Mouse (Mus musculus): ENCODE measurements at regions not wholly inside any gene's neighbourhood (a gene's known extent, or its start where the extent isn't known, plus 50 kb on each side); places are given as distances from the start of the nearest gene placed in this dataset.

DNA sequence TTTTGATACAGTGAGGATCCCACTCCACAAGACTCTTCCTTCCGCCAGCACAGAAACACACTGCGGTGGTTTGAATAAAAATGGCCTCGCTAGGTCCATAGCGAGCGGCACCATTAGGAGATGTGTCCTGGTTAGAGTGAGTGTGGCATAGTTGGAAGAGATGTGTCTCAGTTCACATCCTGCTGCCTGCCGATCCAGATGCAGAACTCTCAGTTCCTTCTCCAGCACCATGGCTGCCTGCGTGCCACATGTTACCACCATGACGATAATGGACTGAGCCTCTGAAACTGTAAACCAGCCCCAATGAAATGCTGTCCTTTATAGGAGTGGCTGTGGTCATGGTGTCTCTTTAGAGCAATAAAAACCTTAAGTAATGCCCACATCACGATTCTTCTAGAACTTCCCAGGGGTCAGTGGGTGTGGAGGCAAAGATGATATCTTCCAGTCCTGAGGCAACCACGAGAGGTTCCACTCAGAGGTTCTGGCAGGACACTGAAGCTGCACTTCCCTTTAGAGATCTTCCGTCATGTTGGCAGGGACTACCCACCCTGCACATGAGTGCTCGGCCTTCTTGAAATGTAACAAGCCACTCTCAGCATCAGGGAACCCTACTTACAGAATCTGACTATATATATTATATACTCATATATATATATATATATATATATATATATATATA lies 167.3 kb downstream of the Irs2 start:
- no peak for TF ChIP-seq TCF12 (IDR thresholded peaks at IDR 0.05; ENCODE audit: low read depth, low read length)
- no peak for TF ChIP-seq CHD2 (IDR thresholded peaks at IDR 0.05; ENCODE audit: low read length)
- no peak for TF ChIP-seq ZNF384 (IDR thresholded peaks at IDR 0.05; ENCODE audit: low read depth, low read length)
- TF ChIP-seq GABPA (IDR thresholded peaks at IDR 0.05; ENCODE audit: low read depth, low read length), result no peak
- no peak for TF ChIP-seq USF1 (IDR thresholded peaks at IDR 0.05; ENCODE audit: low read depth, low read length)
- no peak for TF ChIP-seq POLR2A (IDR thresholded peaks at IDR 0.05; ENCODE audit: control insufficient read depth in 1 of 2, insufficient read depth in 1 of 2, low read depth in 1 of 2, low read length in 2 of 2, poor library complexity in 1 of 2)
- no peak for TF ChIP-seq NRF1 (IDR thresholded peaks at IDR 0.05; ENCODE audit: insufficient read depth, low read depth, low read length, poor library complexity, severe bottlenecking)
- TF ChIP-seq CTCF (IDR thresholded peaks at IDR 0.05 in 2 of 3, conservative IDR thresholded peaks at IDR 0.05 in 1 of 3; ENCODE audit: control insufficient read depth in 1 of 3, insufficient read depth in 1 of 3, low read depth in 2 of 3, low read length in 3 of 3, poor library complexity in 1 of 3, severe bottlenecking in 1 of 3), result no peak
- TF ChIP-seq ZMIZ1 (IDR thresholded peaks at IDR 0.05; ENCODE audit: low read depth, low read length), result no peak
- TF ChIP-seq MAX (IDR thresholded peaks at IDR 0.05; ENCODE audit: low read length), result no peak
- no peak for TF ChIP-seq GATA1 (IDR thresholded peaks at IDR 0.05; ENCODE audit: low read depth, low read length)
- TF ChIP-seq UBTF (IDR thresholded peaks at IDR 0.05; ENCODE audit: borderline replicate concordance, insufficient read depth, low read depth, low read length), result no peak
- no peak for TF ChIP-seq MXI1 (IDR thresholded peaks at IDR 0.05; ENCODE audit: low read depth, low read length)
- TF ChIP-seq TAL1 (IDR thresholded peaks at IDR 0.05; ENCODE audit: low read length), result no peak
